Mouse (Mus musculus) CH12.LX (cell line): ENCODE measurements around the gene Srgap1.

Source experiments
- CTCF ChIP-seq, 2 experiments: IDR thresholded peaks in 1 of 2; conservative IDR thresholded peaks in 1 of 2; 2 replicates each; pipeline ENCODE4 v1.5.1; 2011 to 2012; ENCODE audit warnings: low read depth in 2 of 2, low read length in 2 of 2, improper control_type of control experiment in 1 of 2, inconsistent platforms in 1 of 2, mild to moderate bottlenecking in 1 of 2, moderate library complexity in 1 of 2
- EP300 ChIP-seq: IDR thresholded peaks from 2 replicates; pipeline ENCODE4 v1.6.1; 2011; ENCODE audit warnings: low read length, improper control_type of control experiment
- ETS1 ChIP-seq: conservative IDR thresholded peaks from 2 replicates; pipeline ENCODE4 v1.6.1; 2012; ENCODE audit warnings: low read depth, mild to moderate bottlenecking, inconsistent platforms, low read length, improper control_type of control experiment, moderate library complexity
- POLR2A ChIP-seq: IDR thresholded peaks from 2 replicates; pipeline ENCODE4 v1.6.1; 2011; ENCODE audit warnings: low read depth, mild to moderate bottlenecking, improper control_type of control experiment, low read length
- UBTF ChIP-seq: IDR thresholded peaks from 2 replicates; pipeline ENCODE4 v1.6.1; 2012; ENCODE audit warnings: low read depth, mild to moderate bottlenecking, inconsistent platforms, low read length, improper control_type of control experiment, moderate library complexity

DNA sequence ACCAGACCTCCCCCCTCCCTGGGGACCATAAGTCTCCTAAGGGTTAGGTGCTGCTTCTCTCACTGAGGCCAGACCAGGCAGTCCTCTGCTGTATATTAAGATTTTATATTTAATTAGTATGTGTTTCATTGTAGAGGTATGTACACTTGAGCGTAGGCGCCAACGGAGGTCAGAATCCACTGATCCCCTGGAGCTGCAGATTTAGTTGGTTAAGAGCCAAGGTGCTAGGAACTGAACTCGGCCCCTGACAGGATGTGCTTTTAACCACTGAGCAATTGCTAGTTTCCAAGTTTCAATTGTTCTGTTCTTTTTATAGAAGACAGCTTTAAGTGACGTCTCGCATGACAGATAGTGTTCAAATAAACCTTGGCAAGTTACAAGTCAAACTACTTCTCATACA, 41.0 kb downstream of the Srgap1 start:
- no peak for TF ChIP-seq EP300
- TF ChIP-seq POLR2A = no peak
- no peak for TF ChIP-seq ETS1
- no peak for TF ChIP-seq UBTF
- TF ChIP-seq CTCF (conservative IDR thresholded peaks at IDR 0.05 in 1 of 2, IDR thresholded peaks at IDR 0.05 in 1 of 2; ENCODE audit: low read depth in 2 of 2, low read length in 2 of 2) = no peak
